Mouse (Mus musculus) midbrain, embryonic 12.5 days (tissue): Measurements from ENCODE around the gene Mob3b. TPM values are rescaled to one million over a fixed set of nuclear protein-coding genes. Genes with fewer than 3 reads are reported as not detected.
A peak's percentile ranks its signal among the peaks of the same experiment; 100 is the strongest.

Source experiments
- ATAC-seq: fragments of 200-750 bp; cut with Nextera tagmentation; 2 replicates; pipeline ENCODE4 v1.8.0; 2017; ENCODE audit warnings: low read depth, moderate TSS enrichment, moderate library complexity; ENCODE audit not compliant: low FRiP score
- H3K27ac ChIP-seq: fragments of 300-500 bp; sonication (generic); replicated peaks from 2 replicates; pipeline ENCODE4 v1.5.1; 2016; ENCODE audit warnings: mild to moderate bottlenecking
- H3K27me3 ChIP-seq: fragments of 300-500 bp; sonication (generic); 2 replicates; pipeline ENCODE4 v1.6.1; 2016; ENCODE audit warnings: mild to moderate bottlenecking
- H3K36me3 ChIP-seq: fragments of 300-500 bp; sonication (generic); 2 replicates; pipeline ENCODE4 v1.6.1; 2016
- H3K4me1 ChIP-seq: fragments of 300-500 bp; sonication (generic); 2 replicates; pipeline ENCODE4 v1.6.1; 2016
- H3K4me2 ChIP-seq: fragments of 300-500 bp; sonication (generic); replicated peaks from 2 replicates; pipeline ENCODE4 v1.6.1; 2016; ENCODE audit warnings: mild to moderate bottlenecking, moderate library complexity
- H3K4me3 ChIP-seq: fragments of 300-500 bp; sonication (generic); 2 replicates; pipeline ENCODE4 v1.5.1; 2016; ENCODE audit warnings: mild to moderate bottlenecking
- H3K9ac ChIP-seq: fragments of 300-500 bp; sonication (generic); replicated peaks from 2 replicates; pipeline ENCODE4 v1.6.1; 2016; ENCODE audit warnings: mild to moderate bottlenecking, moderate library complexity
- H3K9me3 ChIP-seq: fragments of 300-500 bp; sonication (generic); 2 replicates; pipeline ENCODE4 v1.6.1; 2016; ENCODE audit warnings: mild to moderate bottlenecking
- WGBS: fragments of 180-500 bp; shearing (Covaris S2); methylation state at CpG from one replicate; pipeline ENCODE4 v1.1.7; 2016; 5-methylcytosine and 5-hydroxymethylcytosine counted together
- polyA plus RNA-seq: library from polyadenylated mRNA; unstranded; fragments of >200 nt; fragmentation: Nextera tagmentation; extraction: Ambion mirVana; gene quantifications from 2 replicates; pipeline ENCODE4 v1.2.1, GENCODE M21; 2016

The Mob3b gene
- polyA plus RNA-seq, 1 experiment from 2014 or later, result 28.0 TPM

- Histone ChIP-seq H3K27ac (no peak overlapping the region), H3K27me3 (no peaks in the 10 kb centered on the region), H3K36me3 (no peaks in the 10 kb centered on the region), H3K4me2 (no peak overlapping the region), H3K4me3 (no peak overlapping the region), H3K9me3 (no peaks in the 10 kb centered on the region), H3K9ac (no peak overlapping the region), H3K4me1 (no peaks in the 10 kb centered on the region)
- WGBS, result 88% methylated on average over 10 of the region's 10 CpGs
- no peak for ATAC-seq
These were observed 11.6 kb downstream of the Mob3b start for GRCm38 (mm10) chr4:35145726-35146125.

DNA sequence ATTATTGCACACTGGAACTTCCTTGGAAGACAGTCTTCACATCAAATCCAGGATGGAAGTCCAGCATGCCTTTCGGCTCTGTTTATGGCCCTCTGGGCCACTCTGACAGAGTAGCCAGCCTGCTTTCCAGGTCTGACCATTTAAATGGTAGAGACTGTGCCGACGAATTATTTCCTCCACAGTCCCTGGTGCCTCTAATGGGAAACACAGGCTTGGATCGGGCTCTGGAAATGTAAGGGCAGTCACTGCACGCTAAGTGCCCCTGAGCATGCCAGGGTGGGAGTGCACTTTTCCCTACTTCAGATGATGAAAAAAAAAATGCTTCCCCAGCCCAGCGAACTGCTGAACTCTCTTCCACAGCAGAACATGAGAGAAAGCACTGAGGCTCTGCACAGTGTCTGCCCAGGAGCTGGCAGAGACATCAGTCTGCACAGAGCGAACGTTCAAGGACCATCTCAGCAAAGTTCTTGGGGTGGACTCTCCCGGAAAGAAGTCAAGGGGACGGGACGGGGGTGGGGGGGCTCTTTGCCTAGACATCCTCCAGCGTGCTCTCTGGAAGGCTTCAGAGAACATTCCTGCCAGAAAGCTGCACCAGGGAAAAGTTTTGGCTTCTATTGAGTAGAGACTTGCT is 13.7 kb downstream of the Mob3b start:
- Histone ChIP-seq H3K4me2 (no peak overlapping the region), H3K27ac (no peak overlapping the region), H3K4me3 (no peak overlapping the region), H3K27me3 (no peaks in the 10 kb centered on the region), H3K4me1 (no peaks in the 10 kb centered on the region), H3K9me3 (no peaks in the 10 kb centered on the region), H3K9ac (no peak overlapping the region), H3K36me3 (no peaks in the 10 kb centered on the region)
- ATAC-seq, result no peak
- WGBS, result 90% methylated on average over 12 of the region's 12 CpGs

GRCm38 (mm10) chr4:35140317-35140716 is 17.0 kb downstream of the Mob3b start:
- no peaks in the 10 kb centered on the region for H3K36me3 ChIP-seq
- H3K27ac ChIP-seq, result no peak overlapping the region
- 87% methylated on average over 6 of the region's 6 CpGs for WGBS
- H3K9me3 ChIP-seq, result no peaks in the 10 kb centered on the region
- H3K9ac ChIP-seq, result no peak overlapping the region
- H3K27me3 ChIP-seq, result no peaks in the 10 kb centered on the region
- H3K4me2 ChIP-seq, result no peak overlapping the region
- H3K4me1 ChIP-seq, result peaks cover 6% of the 10 kb centered on the region
- ATAC-seq, result no peak
- no peak overlapping the region for H3K4me3 ChIP-seq

GRCm38 (mm10) chr4:35138077-35138476 is 19.2 kb downstream of the Mob3b start:
- WGBS, result 46% methylated on average over 6 of the region's 6 CpGs
- Histone ChIP-seq H3K9ac (no peak overlapping the region), H3K4me2 (no peak overlapping the region), H3K27ac (no peak overlapping the region), H3K27me3 (no peaks in the 10 kb centered on the region), H3K4me1 (peaks cover 6% of the 10 kb centered on the region), H3K36me3 (no peaks in the 10 kb centered on the region), H3K9me3 (no peaks in the 10 kb centered on the region), H3K4me3 (no peak overlapping the region)
- ATAC-seq, result no peak

- WGBS, result 90% methylated on average over 8 of the region's 8 CpGs
These were observed 20.3 kb downstream of the Mob3b start for GRCm38 (mm10) chr4:35136996-35137395.

GRCm38 (mm10) chr4:35135806-35136205 is 21.5 kb downstream of the Mob3b start:
- no peaks in the 10 kb centered on the region for H3K27me3 ChIP-seq

More at GRCm38 (mm10) chr4:35136996-35137395, 20.3 kb downstream of the Mob3b start:
- H3K4me1 ChIP-seq, result peaks cover 6% of the 10 kb centered on the region
- H3K27me3 ChIP-seq, result no peaks in the 10 kb centered on the region
- H3K9ac ChIP-seq, result no peak overlapping the region
- H3K9me3 ChIP-seq, result no peaks in the 10 kb centered on the region
- no peaks in the 10 kb centered on the region for H3K36me3 ChIP-seq
- no peak overlapping the region for H3K4me2 ChIP-seq
- H3K27ac ChIP-seq, result no peak overlapping the region
- no peak for ATAC-seq
- H3K4me3 ChIP-seq, result no peak overlapping the region

GRCm38 (mm10) chr4:35134846-35135611 is 22.3 kb downstream of the Mob3b start:
- H3K27ac ChIP-seq, result no peak overlapping the region
- no peaks in the 10 kb centered on the region for H3K36me3 ChIP-seq
- ATAC-seq, result no peak
- H3K4me3 ChIP-seq, result no peak overlapping the region
- no peaks in the 10 kb centered on the region for H3K27me3 ChIP-seq
- no peak overlapping the region for H3K9ac ChIP-seq
- H3K4me1 ChIP-seq, result peaks cover 6% of the 10 kb centered on the region
- H3K4me2 ChIP-seq, result no peak overlapping the region
- 86% methylated on average over 15 of the region's 15 CpGs for WGBS
- H3K9me3 ChIP-seq, result no peaks in the 10 kb centered on the region

More at GRCm38 (mm10) chr4:35135806-35136205, 21.5 kb downstream of the Mob3b start:
- no peak for ATAC-seq
- no peaks in the 10 kb centered on the region for H3K9me3 ChIP-seq
- H3K4me3 ChIP-seq, result no peak overlapping the region
- no peak overlapping the region for H3K27ac ChIP-seq
- H3K4me1 ChIP-seq, result peaks cover 6% of the 10 kb centered on the region
- no peaks in the 10 kb centered on the region for H3K36me3 ChIP-seq
- H3K9ac ChIP-seq, result no peak overlapping the region
- no peak overlapping the region for H3K4me2 ChIP-seq
- 77% methylated on average over 4 of the region's 4 CpGs for WGBS

- Histone ChIP-seq H3K4me3 (no peak overlapping the region), H3K9me3 (no peaks in the 10 kb centered on the region), H3K4me2 (no peak overlapping the region), H3K27me3 (no peaks in the 10 kb centered on the region), H3K9ac (no peak overlapping the region), H3K27ac (no peak overlapping the region), H3K4me1 (peaks cover 6% of the 10 kb centered on the region), H3K36me3 (no peaks in the 10 kb centered on the region)
- 95% methylated on average over 4 of the region's 4 CpGs for WGBS
- no peak for ATAC-seq
These were observed 23.9 kb downstream of the Mob3b start for GRCm38 (mm10) chr4:35133411-35133810.

GRCm38 (mm10) chr4:35131592-35131991 is 25.7 kb downstream of the Mob3b start:
- WGBS, result 72% methylated on average over 4 of the region's 4 CpGs
- Histone ChIP-seq H3K36me3 (no peaks in the 10 kb centered on the region), H3K4me2 (no peak overlapping the region), H3K4me1 (peaks cover 14% of the 10 kb centered on the region), H3K27me3 (no peaks in the 10 kb centered on the region), H3K9me3 (no peaks in the 10 kb centered on the region), H3K4me3 (no peak overlapping the region), H3K9ac (no peak overlapping the region), H3K27ac (no peak overlapping the region)
- no peak for ATAC-seq

DNA sequence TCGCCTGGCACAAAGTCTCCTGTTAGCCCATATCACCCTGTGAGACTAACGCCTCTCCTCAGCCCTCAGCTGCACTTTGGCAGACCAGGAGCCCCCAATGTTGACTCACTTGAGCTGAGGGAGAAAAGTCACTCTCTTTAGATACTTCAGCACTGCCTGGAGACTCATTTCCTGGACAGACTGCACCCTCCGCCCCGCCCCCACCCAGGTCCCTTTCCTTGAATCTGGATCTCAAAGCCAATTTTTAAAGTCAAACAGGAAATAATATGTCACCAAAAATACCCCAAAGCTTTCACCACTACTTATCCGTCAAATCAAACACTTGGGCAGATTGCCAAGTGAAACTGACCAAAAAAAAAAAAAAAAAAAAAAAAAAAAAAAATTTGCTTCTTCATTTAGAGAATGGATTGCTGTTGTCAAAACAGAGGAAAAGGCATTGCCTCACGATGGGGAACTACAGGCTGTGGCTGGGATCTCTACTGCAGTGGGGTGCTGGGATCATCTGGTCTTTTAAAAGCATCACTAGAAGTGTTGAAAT is 26.8 kb downstream of the Mob3b start:
- H3K27ac ChIP-seq, result no peak overlapping the region
- WGBS, result 81% methylated on average over 6 of the region's 6 CpGs
- no peak overlapping the region for H3K4me2 ChIP-seq
- H3K27me3 ChIP-seq, result no peaks in the 10 kb centered on the region
- no peak overlapping the region for H3K9ac ChIP-seq
- H3K4me3 ChIP-seq, result no peak overlapping the region
- no peaks in the 10 kb centered on the region for H3K36me3 ChIP-seq
- H3K4me1 ChIP-seq, result peaks cover 19% of the 10 kb centered on the region
- ATAC-seq, result no peak
- no peaks in the 10 kb centered on the region for H3K9me3 ChIP-seq

DNA sequence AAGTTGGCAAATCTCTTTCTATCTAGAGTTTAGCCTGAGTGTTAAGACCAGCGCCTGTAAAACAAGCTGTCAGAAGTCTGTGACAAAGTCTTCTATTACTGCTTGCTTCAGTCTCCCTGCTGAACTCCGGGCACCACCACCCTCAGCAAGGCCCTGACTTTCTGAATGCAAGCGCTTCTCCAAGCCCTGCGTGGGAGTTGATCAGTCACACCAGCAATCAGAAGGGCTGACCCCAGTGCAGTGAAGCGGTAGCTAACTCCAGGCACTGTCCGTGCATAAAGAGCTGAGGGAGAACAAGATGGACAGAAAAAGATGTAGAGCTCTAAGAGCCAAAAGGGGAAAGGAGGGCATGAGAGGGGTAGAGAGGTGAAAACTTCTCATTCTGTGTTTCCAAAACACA is 29.5 kb downstream of the Mob3b start:
- Histone ChIP-seq H3K4me2 (no peak overlapping the region), H3K27me3 (no peaks in the 10 kb centered on the region), H3K9me3 (no peaks in the 10 kb centered on the region), H3K9ac (no peak overlapping the region), H3K27ac (no peak overlapping the region), H3K4me1 (peaks cover 44% of the 10 kb centered on the region), H3K36me3 (no peaks in the 10 kb centered on the region), H3K4me3 (no peak overlapping the region)
- no peak for ATAC-seq
- WGBS, result 54% methylated on average over 6 of the region's 6 CpGs

DNA sequence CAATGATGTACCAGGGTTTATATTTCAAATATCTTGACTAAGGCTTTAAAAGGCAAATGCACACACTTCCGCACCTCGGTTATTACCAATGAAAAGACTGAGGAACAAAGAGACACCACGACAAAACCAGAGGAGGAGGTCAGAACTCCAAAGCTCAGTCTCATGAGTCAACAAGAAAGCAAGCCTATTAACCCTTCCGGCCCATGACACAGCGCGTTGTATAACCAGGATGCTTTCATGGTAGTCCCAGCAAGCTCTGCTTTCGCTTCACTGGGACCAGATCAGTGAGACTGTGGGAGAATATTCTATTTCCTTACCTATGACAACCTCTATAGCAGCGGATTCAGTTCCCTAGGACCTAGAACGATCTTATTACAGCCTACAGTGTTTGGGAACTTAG is 30.5 kb downstream of the Mob3b start:
- Histone ChIP-seq H3K4me1 (peaks cover 53% of the 10 kb centered on the region), H3K27ac (0 out of 2 replicates have a peak overlapping the region, but pooled peaks have one; percentile 3), H3K4me2 (no peak overlapping the region), H3K36me3 (no peaks in the 10 kb centered on the region), H3K4me3 (no peak overlapping the region), H3K9me3 (no peaks in the 10 kb centered on the region), H3K27me3 (no peaks in the 10 kb centered on the region), H3K9ac (no peak overlapping the region)
- 46% methylated on average over 9 of the region's 9 CpGs for whole genome bisulfite sequencing
- ATAC-seq, result no peak
